Mouse (Mus musculus) brain, embryonic 14.5 days (tissue): ENCODE measurements at regions not wholly inside any gene's neighbourhood (a gene's known extent, or its start where the extent isn't known, plus 50 kb on each side); places are given as distances from the start of the nearest gene placed in this dataset.

Experiments
- DNase-seq: peaks from one replicate; pipeline ENCODE4 v3.0.0-alpha.2; 2011; ENCODE audit warnings: low read depth
- CTCF ChIP-seq: fragments of 200-500 bp; IDR thresholded peaks from 2 replicates; pipeline ENCODE4 v1.5.1; 2012; ENCODE audit warnings: inconsistent platforms, mild to moderate bottlenecking, moderate library complexity, borderline replicate concordance; ENCODE audit not compliant: insufficient read depth, insufficient read length; ENCODE audit errors: extremely low read depth
- POLR2A ChIP-seq: fragments of 200-500 bp; IDR thresholded peaks from 2 replicates; pipeline ENCODE4 v1.6.1; 2012; ENCODE audit warnings: mild to moderate bottlenecking, inconsistent platforms, borderline replicate concordance; ENCODE audit not compliant: poor library complexity, insufficient read depth, insufficient read length, severe bottlenecking; ENCODE audit errors: extremely low read depth

GRCm38 (mm10) chr10:11841094-11841493, 497.9 kb downstream of the Epm2a start:
- peak; percentile 19 for DNase-seq

GRCm38 (mm10) chr10:11841494-11841893, 498.3 kb downstream of the Epm2a start:
- no peak for TF ChIP-seq CTCF
- TF ChIP-seq POLR2A = no peak
- no peak for DNase-seq

More at GRCm38 (mm10) chr10:11841094-11841493, 497.9 kb downstream of the Epm2a start:
- TF ChIP-seq POLR2A (no peak), CTCF (no peak)

- no peak for DNase-seq
- TF ChIP-seq CTCF = no peak
- TF ChIP-seq POLR2A = no peak
Measured at GRCm38 (mm10) chr10:11846141-11846540, 502.9 kb downstream of the Epm2a start.

- DNase-seq = peak; percentile 89
- TF ChIP-seq POLR2A = no peak
- no peak for TF ChIP-seq CTCF
Measured at GRCm38 (mm10) chr10:11875145-11876131, 532.2 kb downstream of the Epm2a start.

DNA sequence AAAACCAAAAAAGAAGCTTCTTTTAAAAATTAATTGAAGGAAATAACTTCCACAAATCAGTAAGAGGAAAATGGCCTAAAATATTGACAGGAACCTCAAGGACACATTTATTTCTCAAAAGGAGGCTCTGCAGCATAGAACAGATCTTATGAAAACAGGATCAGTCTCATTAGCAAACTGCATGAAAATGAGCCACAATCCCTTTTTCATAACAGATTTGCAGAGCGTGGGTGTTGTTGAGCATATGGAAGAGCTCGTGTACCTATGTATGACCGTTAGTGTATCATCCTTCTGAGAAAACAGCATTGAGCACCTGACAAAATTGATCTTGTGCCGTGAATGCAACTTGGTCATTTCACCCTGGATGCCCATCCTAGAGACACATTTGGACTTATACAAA, 543.0 kb downstream of the Epm2a start:
- TF ChIP-seq POLR2A = no peak
- TF ChIP-seq CTCF = no peak
- DNase-seq = no peak

- DNase-seq = peak; percentile 58
- no peak for TF ChIP-seq CTCF
- TF ChIP-seq POLR2A = no peak
Measured at GRCm38 (mm10) chr10:11888953-11889352, 545.7 kb downstream of the Epm2a start.

DNA sequence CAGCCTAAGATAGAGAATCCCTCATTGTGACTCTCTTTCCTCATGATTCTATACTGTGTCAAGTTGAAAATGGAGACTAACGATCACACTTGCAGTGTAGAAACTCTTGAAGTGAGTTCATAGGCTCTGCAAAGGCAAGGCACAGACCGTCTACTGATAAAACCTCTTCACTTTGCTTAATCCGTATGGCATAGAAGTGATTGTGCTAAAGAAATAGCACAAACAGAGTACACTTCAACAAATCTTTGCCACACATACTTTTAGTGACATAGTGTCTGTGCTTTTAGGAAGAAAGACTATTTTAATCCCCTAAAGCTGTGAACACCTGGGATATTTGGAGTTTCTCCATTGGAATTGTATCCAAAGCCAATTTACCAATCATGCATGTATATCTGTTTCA, 578.9 kb downstream of the Epm2a start:
- TF ChIP-seq POLR2A (no peak), CTCF (no peak)

GRCm38 (mm10) chr10:11938164-11938563, 595.0 kb downstream of the Epm2a start:
- no peak for TF ChIP-seq CTCF
- TF ChIP-seq POLR2A = no peak
- DNase-seq = peak; percentile 51

More for the DNA sequence above, 578.9 kb downstream of the Epm2a start:
- DNase-seq = no peak

DNA sequence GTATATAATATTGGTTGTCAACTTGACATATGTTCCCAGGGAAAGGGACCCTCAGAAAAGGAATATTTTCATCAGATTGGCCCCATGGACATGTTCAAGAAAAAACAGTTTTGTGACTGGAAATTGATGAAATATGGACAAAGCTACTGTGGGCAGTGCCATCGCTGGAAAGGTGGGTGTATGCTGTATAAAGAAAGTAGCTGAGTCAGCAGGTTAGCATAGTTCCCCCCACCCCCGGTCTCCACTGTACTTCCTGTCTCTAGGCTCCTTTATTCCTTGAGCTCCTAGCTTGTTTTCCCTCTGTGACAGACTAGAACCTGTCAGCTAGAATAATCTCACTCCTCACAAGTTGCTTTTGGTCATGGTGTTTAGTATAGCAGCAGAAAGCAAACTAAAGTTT, 599.6 kb downstream of the Epm2a start:
- DNase-seq = no peak
- no peak for TF ChIP-seq CTCF
- TF ChIP-seq POLR2A = no peak

DNA sequence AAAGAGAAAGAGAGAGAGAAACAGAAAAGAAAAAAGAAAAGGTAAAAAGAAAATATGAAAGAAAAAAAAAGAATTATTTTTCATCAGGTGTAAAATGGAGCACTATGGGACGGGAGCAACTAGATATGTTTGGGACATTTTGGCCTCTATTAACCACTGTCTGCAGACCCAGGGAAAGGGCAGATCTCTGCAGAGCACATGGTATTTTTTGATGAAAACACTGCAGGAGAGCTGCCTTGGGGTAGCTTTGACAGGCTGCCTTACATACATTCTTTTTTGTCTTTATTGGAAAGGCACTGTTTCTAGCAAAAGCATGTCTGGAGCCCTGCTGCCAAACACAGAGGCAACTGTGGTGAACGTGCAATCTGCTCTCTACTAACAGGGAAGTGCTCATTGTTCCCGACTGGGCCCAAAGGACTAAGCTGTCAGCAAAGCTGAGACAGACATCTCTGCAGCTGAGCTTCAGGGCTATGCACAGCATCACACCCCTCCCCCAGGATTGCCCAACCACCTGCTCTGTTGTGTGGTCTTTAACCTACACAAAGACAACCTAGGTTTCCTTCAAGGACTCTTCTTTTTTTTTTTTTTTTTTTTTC, 617.2 kb downstream of the Epm2a start:
- peak; percentile 83 for DNase-seq
- TF ChIP-seq CTCF (no peak), POLR2A (no peak)

- no peak for TF ChIP-seq POLR2A
- no peak for TF ChIP-seq CTCF
- peak; percentile 13 for DNase-seq
Measured at GRCm38 (mm10) chr10:12004966-12005365, 661.8 kb downstream of the Epm2a start.

DNA sequence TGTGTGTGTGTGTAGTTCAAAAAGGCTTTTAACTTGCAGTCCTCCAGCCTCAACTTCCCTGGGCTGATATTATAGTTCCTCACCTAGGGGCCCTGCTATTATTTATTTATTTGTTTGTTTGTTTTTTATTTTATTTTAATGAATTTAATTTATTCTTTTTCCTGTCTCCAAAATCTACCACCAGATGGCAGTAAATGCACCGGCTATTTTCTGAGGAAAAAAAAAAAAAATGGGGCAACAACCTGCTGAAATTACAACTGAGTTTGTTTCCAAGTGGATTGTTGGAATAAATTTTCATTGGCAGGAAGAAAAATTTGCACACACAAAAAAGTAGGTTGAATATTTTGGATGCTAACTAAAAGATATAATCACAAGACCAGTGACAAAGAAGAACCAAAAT, 662.7 kb downstream of the Epm2a start:
- TF ChIP-seq POLR2A = no peak
- 0 out of 2 replicates have a peak, but pooled peaks have one; percentile 6 for TF ChIP-seq CTCF
- DNase-seq = peak; percentile 22

DNA sequence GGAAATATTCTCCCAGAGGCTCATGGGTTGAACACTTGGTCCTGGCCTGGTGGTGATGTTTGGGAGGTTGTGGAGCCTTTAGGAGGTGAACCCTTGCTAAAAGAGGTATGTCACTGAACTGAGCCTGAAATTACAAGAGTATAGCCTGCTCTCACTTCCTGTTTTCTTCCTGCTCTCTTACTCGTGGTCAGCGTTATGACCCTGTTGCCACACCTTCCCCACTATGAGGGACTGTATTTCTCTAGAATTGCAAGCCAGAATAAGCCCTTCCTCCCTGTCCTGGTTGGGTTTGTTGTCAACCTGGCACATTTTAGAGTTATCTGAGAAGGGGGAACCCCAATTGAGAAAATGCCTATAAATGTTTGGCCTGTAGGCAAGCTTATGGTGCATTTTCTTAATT, 674.1 kb downstream of the Epm2a start:
- TF ChIP-seq CTCF (no peak), POLR2A (no peak)
- DNase-seq = no peak
